Mouse (Mus musculus) bone marrow macrophage, adult 2 months (primary cell): ENCODE data around the gene Bbs9.

Experiments
- CTCF ChIP-seq: IDR thresholded peaks from 2 replicates; pipeline ENCODE4 v1.5.1; 2012; ENCODE audit warnings: low read depth, mild to moderate bottlenecking, low read length, moderate library complexity
- POLR2A ChIP-seq: IDR thresholded peaks from 2 replicates; pipeline ENCODE4 v1.6.1; 2012; ENCODE audit warnings: mild to moderate bottlenecking, low read depth, low read length, borderline replicate concordance

GRCm38 (mm10) chr9:22718174-22718823 lies 242.8 kb downstream of the Bbs9 start:
- no peak for TF ChIP-seq CTCF
- no peak for TF ChIP-seq POLR2A
